ENCODE assay signal across 8 mouse cellular contexts in the genomic region with DNA sequence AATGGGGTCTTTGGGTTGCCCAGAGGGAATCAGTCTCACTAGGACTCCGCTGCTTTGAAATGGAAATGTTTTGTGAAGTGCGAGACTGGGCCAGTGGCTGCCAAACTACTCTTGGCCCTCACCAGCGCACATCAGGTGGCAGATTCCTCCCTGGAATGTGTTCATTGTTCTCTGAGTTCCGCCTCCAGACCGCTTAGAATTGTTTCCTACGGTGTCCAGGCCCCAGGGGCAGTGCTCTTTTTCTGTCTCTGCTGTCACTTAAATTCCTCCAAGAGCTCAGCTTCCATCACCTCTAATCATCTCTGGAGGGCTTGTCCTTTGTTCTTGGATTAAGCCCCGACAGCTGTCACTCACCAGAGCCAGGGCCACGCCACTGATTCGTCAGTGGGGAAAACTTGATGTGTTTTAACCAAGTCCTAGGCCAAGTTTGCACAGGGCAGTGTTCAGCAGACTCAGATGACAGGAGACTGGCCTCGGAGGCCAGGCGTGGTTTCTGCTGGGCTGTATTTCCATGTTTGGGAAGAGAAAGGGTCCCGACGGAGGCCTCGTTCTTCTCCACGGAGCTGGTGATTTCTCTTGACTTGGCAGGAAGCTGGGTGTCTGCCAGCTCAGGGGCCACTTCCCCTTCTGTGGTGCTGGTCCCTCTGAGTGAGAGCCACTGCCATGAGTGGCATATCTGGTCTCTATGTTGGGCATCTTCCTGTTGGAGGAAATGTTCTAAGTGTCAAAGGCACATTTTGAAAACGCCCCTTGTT. TPM values are rescaled to one million over a fixed set of nuclear protein-coding genes. Genes with fewer than 3 reads are reported as not detected.
DNase-seq lines count a peak whose midpoint lies in the region; ATAC-seq and TF ChIP-seq lines count a peak whose summit lies in the region.

No protein-coding gene starts in this region.

- intact Hi-C loops in gastrocnemius, adult 2 months (cut with DNase I) = no loop called here
- intact Hi-C loops in left cerebral cortex, postnatal 36 days (cut with DNase I) = no loop called here

- no peak for TF ChIP-seq CTCF in gastrocnemius, adult 2 months (IDR thresholded peaks at IDR 0.05)

- peak overlapping the region; percentile 6; the same call in 1 of the 2 replicates for H3K4me3 ChIP-seq in gastrocnemius, adult 2 months
- no peak overlapping the region for H3K4me3 ChIP-seq in limb, embryonic 15.5 days

- no peak overlapping the region for H3K4me2 ChIP-seq in limb, embryonic 15.5 days

- 22% methylated on average over 16 of the region's 16 CpGs for WGBS in limb, embryonic 15.5 days

- H3K36me3 ChIP-seq in limb, embryonic 15.5 days = peaks cover 7% of the 10 kb centered on the region; the same call in 1 of the 2 replicates
- H3K36me3 ChIP-seq in splenic B cell, adult 2 months (ENCODE audit: control insufficient read depth, insufficient read depth, low read length, poor library complexity, severe bottlenecking) = no peaks in the 10 kb centered on the region

- H3K27me3 ChIP-seq in limb, embryonic 15.5 days = no peaks in the 10 kb centered on the region
- no peaks in the 10 kb centered on the region for H3K27me3 ChIP-seq in splenic B cell, adult 2 months (ENCODE audit: control insufficient read depth, insufficient read depth, low read length, poor library complexity, severe bottlenecking)

- no peak for ATAC-seq in limb, embryonic 15.5 days (ENCODE audit: insufficient number of reproducible peaks, low FRiP score, low TSS enrichment, low read depth)

- DNase-seq in gastrocnemius, adult 2 months = no peak
- DNase-seq in gastrocnemius, adult 18-20 months (ENCODE audit: low spot score) = no peak
- DNase-seq in ES-CJ7 (ENCODE audit: low read depth, low spot score) = peak; percentile 83
- peak; percentile 24 for DNase-seq in gastrocnemius, postnatal 25 days
- DNase-seq in splenic B cell, adult 2 months (ENCODE audit: low read depth, low spot score) = peak; percentile 55
- no peak for DNase-seq in adrenal gland, postnatal 36 days
- DNase-seq in left cerebral cortex, postnatal 36 days (ENCODE audit: low spot score in 2 of 2) = no peak

- peaks cover 35% of the 10 kb centered on the region for H3K4me1 ChIP-seq in limb, embryonic 15.5 days

- H3K27ac ChIP-seq in gastrocnemius, adult 2 months = peak overlapping the region; percentile 55
- peak overlapping the region; percentile 63 for H3K27ac ChIP-seq in limb, embryonic 15.5 days

- no peak overlapping the region for H3K9ac ChIP-seq in limb, embryonic 15.5 days

- H3K9me3 ChIP-seq in limb, embryonic 15.5 days = no peaks in the 10 kb centered on the region

RNA-seq across cellular contexts. Expression of a gene that starts 12.9 kb away (rescaled TPM):
- 1 to 10 TPM in 1 of 2 experiments, under 1 TPM in 1; 0.64 to 1.4 TPM for total RNA-seq in gastrocnemius, adult 2 months (2021)
- 1 to 10 TPM; 1.4 to 1.6 TPM for total RNA-seq in gastrocnemius, adult 18-20 months (2021)
- 1 to 10 TPM; 1.6 to 2.6 TPM for total RNA-seq in gastrocnemius, postnatal 25 days (2021)
- polyA plus RNA-seq in limb, embryonic 15.5 days (2015; fragmentation: Nextera tagmentation; extraction: Ambion mirVana) = 9.2 and 12.1 TPM in 2 replicates
- total RNA-seq in adrenal gland, postnatal 36 days (2021) = 1 to 10 TPM; 1.9 to 2.5 TPM
- 10 to 100 TPM; 15.0 to 17.1 TPM for total RNA-seq in left cerebral cortex, postnatal 36 days (2021)

RNA-seq across cellular contexts. Expression of a gene that starts 34.0 kb away (rescaled TPM):
- total RNA-seq in gastrocnemius, adult 2 months (2021) = 10 to 100 TPM; 36.1 to 37.1 TPM
- total RNA-seq in gastrocnemius, adult 18-20 months (2021) = 10 to 100 TPM; 45.1 to 47.3 TPM
- total RNA-seq in gastrocnemius, postnatal 25 days (2021) = 10 to 100 TPM; 23.2 to 24.2 TPM
- 88.8 and 89.8 TPM in 2 replicates for polyA plus RNA-seq in limb, embryonic 15.5 days (2015; fragmentation: Nextera tagmentation; extraction: Ambion mirVana)
- total RNA-seq in adrenal gland, postnatal 36 days (2021) = 10 to 100 TPM; 26.4 to 27.5 TPM
- 10 to 100 TPM; 33.1 to 38.1 TPM for total RNA-seq in left cerebral cortex, postnatal 36 days (2021)

Comparison
In these comparisons a context has a peak if more than half of its experiments do, and no peak if none do; other contexts are left out.
1. DNase-seq: peak in ES-CJ7 (single experiment), gastrocnemius, postnatal 25 days (single experiment) and splenic B cell, adult 2 months (single experiment); none in gastrocnemius, adult 2 months (single experiment), gastrocnemius, adult 18-20 months (single experiment), adrenal gland, postnatal 36 days (0 of 2) and left cerebral cortex, postnatal 36 days (0 of 2).
2. RNA of a gene that starts 12.9 kb away (total RNA-seq): 15.0 to 17.1 TPM in left cerebral cortex, postnatal 36 days; 1.6 to 2.6 TPM in gastrocnemius, postnatal 25 days, 1.9 to 2.5 TPM in adrenal gland, postnatal 36 days, 1.4 to 1.6 TPM in gastrocnemius, adult 18-20 months and 0.64 to 1.4 TPM in gastrocnemius, adult 2 months; every median in the first group is over 4 times any median in the second.